Mouse (Mus musculus) neural tube, embryonic 10.5 days (tissue): ENCODE data around the gene Kit.

Experiments
- DNase-seq: peaks from one replicate; pipeline ENCODE4 v3.0.0-alpha.2; 2017; ENCODE audit warnings: low spot score; ENCODE audit errors: extremely low spot score

Kit gene

GRCm38 (mm10) chr5:75589552-75590346, 15.0 kb downstream of the Kit start:
- no peak for DNase-seq

GRCm38 (mm10) chr5:75590961-75591360, 16.2 kb downstream of the Kit start:
- no peak for DNase-seq

GRCm38 (mm10) chr5:75591567-75591966, 16.9 kb downstream of the Kit start:
- no peak for DNase-seq

- no peak for DNase-seq
These were observed 20.6 kb downstream of the Kit start for GRCm38 (mm10) chr5:75595319-75595718.

- no peak for DNase-seq
These were observed 21.5 kb downstream of the Kit start for GRCm38 (mm10) chr5:75596211-75596610.

- no peak for DNase-seq
These were observed 22.6 kb downstream of the Kit start for GRCm38 (mm10) chr5:75597316-75597715.

GRCm38 (mm10) chr5:75598491-75598890, 23.8 kb downstream of the Kit start:
- DNase-seq, result no peak

GRCm38 (mm10) chr5:75599991-75600390, 25.3 kb downstream of the Kit start:
- DNase-seq, result no peak

- no peak for DNase-seq
These were observed 29.5 kb downstream of the Kit start for GRCm38 (mm10) chr5:75604238-75604637.

- no peak for DNase-seq
These were observed 32.2 kb downstream of the Kit start for GRCm38 (mm10) chr5:75606898-75607297.

- DNase-seq, result no peak
These were observed 33.3 kb downstream of the Kit start for GRCm38 (mm10) chr5:75607971-75608370.

GRCm38 (mm10) chr5:75612380-75612779, 37.7 kb downstream of the Kit start:
- DNase-seq, result no peak

GRCm38 (mm10) chr5:75612926-75613325, 38.2 kb downstream of the Kit start:
- DNase-seq, result no peak

- no peak for DNase-seq
These were observed 40.4 kb downstream of the Kit start for GRCm38 (mm10) chr5:75615000-75615571.

- DNase-seq, result no peak
These were observed 40.9 kb downstream of the Kit start for GRCm38 (mm10) chr5:75615624-75616023.

- DNase-seq, result no peak
These were observed 47.7 kb downstream of the Kit start for GRCm38 (mm10) chr5:75622401-75622800.

- no peak for DNase-seq
These were observed 48.3 kb downstream of the Kit start for GRCm38 (mm10) chr5:75623007-75623406.

GRCm38 (mm10) chr5:75623520-75623919, 48.8 kb downstream of the Kit start:
- no peak for DNase-seq

- DNase-seq, result no peak
These were observed 49.4 kb downstream of the Kit start for GRCm38 (mm10) chr5:75623993-75624706.

GRCm38 (mm10) chr5:75625059-75625458, 50.3 kb downstream of the Kit start:
- no peak for DNase-seq

- DNase-seq, result no peak
These were observed 51.6 kb downstream of the Kit start for GRCm38 (mm10) chr5:75626284-75626683.

GRCm38 (mm10) chr5:75626703-75627102, 52.0 kb downstream of the Kit start:
- no peak for DNase-seq
